Mouse (Mus musculus) neural tube, embryonic 15.5 days (tissue): ENCODE results near the gene Oit1. TPM values are rescaled to one million over a fixed set of nuclear protein-coding genes. Genes with fewer than 3 reads are reported as not detected.

Experiments used
- ATAC-seq: fragments of 200-750 bp; cut with Nextera tagmentation; 2 replicates; pipeline ENCODE4 v1.8.0; 2017; ENCODE audit warnings: mild to moderate bottlenecking, moderate TSS enrichment, moderate library complexity; ENCODE audit not compliant: low FRiP score
- H3K27ac ChIP-seq: fragments of 300-500 bp; sonication (generic); replicated peaks from 2 replicates; pipeline ENCODE4 v1.5.1; 2015; ENCODE audit warnings: mild to moderate bottlenecking, inconsistent platforms
- H3K27me3 ChIP-seq: fragments of 300-500 bp; sonication (generic); replicated peaks from 2 replicates; pipeline ENCODE4 v1.6.1; 2015; ENCODE audit warnings: inconsistent platforms
- H3K36me3 ChIP-seq: fragments of 300-500 bp; sonication (generic); 2 replicates; pipeline ENCODE4 v1.6.1; 2015; ENCODE audit warnings: inconsistent platforms
- H3K4me1 ChIP-seq: fragments of 300-500 bp; sonication (generic); 2 replicates; pipeline ENCODE4 v1.6.1; 2015; ENCODE audit warnings: inconsistent platforms
- H3K4me2 ChIP-seq: fragments of 300-500 bp; sonication (generic); 2 replicates; pipeline ENCODE4 v1.6.1; 2015; ENCODE audit warnings: inconsistent platforms, mild to moderate bottlenecking, moderate library complexity
- H3K4me3 ChIP-seq: fragments of 300-500 bp; sonication (generic); replicated peaks from 2 replicates; pipeline ENCODE4 v1.5.1; 2015; ENCODE audit warnings: mild to moderate bottlenecking, inconsistent platforms
- H3K9ac ChIP-seq: fragments of 300-500 bp; sonication (generic); replicated peaks from 2 replicates; pipeline ENCODE4 v1.6.1; 2015; ENCODE audit warnings: mild to moderate bottlenecking, inconsistent platforms
- H3K9me3 ChIP-seq: fragments of 300-500 bp; sonication (generic); replicated peaks from 2 replicates; pipeline ENCODE4 v1.6.1; 2016; ENCODE audit warnings: inconsistent platforms
- WGBS: fragments of 180-500 bp; shearing (Covaris S2); methylation state at CpG from one replicate; pipeline ENCODE4 v1.1.7; 2015; ENCODE audit warnings: mixed read lengths; 5-methylcytosine and 5-hydroxymethylcytosine counted together
- polyA plus RNA-seq: library from polyadenylated mRNA; unstranded; fragments of >200 nt; fragmentation: Nextera tagmentation; extraction: Ambion mirVana; gene quantifications from 2 replicates; pipeline ENCODE4 v1.2.1, GENCODE M21; 2015

Gene Oit1
- polyA plus RNA-seq, 1 experiment from 2014 or later, result not detected

DNA sequence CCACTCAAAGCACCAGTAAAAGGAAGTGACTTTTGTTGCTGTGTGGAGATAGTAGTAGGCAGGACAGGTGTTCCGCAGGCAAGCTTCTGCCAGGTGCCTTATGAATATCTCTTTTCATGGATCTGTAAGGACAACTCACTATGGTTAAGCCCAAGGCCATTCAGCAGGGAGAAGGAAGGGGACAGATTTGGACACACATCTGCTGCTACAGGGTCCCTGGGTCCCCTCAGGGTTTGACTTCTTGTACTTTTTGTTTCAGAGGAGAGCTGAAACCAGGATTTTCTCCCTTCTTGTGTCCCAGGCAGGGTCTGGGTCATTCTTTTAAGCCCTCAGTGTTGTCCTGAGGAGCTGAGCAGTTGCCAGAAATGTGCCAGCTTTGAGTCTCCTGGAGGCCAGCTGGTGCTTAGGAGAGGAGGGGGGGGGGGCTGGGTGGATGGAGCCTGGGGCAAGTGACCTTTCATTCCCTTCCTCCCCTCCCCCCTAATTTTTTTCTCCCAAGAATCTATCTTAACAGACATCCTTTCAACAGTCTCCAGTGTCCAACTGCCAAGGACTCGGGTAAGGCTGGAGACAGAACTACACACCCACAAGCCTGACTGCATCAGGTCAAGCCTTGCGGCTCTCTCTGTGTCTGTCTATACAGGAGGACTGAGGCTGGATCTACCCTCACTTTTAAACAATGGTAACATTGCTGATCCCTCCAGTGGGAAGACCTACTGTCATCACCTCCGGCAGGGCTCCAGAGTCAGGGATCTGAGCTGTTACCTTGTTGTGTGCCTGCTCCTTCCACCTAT lies 10.6 kb downstream of the Oit1 start:
- H3K36me3 ChIP-seq, result no peaks in the 10 kb centered on the region
- no peak overlapping the region for H3K9ac ChIP-seq
- H3K4me2 ChIP-seq, result no peak overlapping the region
- 60% methylated on average over 4 of the region's 4 CpGs for WGBS
- H3K4me1 ChIP-seq, result peaks cover 6% of the 10 kb centered on the region; the same call in 1 of the 2 replicates
- no peak for ATAC-seq
- H3K27me3 ChIP-seq, result no peaks in the 10 kb centered on the region
- no peaks in the 10 kb centered on the region for H3K9me3 ChIP-seq
- H3K27ac ChIP-seq, result no peak overlapping the region
- H3K4me3 ChIP-seq, result no peak overlapping the region

DNA sequence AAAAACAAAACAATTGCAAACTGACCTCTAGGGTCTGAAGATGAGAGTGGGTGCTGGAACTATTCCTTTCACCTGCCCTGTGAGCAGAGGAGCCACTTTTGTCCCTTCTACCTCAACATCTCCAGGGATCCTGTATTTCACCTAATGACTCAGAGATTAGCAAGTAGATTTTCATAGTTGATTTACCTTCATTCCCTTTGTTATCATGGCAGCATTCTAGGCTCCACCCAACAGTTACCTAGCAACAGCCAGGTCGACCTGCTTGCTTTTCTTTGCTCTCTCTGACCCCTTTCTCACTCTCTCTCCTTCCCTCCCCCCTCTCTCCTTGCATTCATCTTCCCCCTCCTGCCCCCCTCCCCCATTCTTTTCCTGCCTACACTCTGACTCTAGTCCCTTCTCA lies 11.4 kb downstream of the Oit1 start:
- Histone ChIP-seq H3K9ac (no peak overlapping the region), H3K27ac (no peak overlapping the region), H3K9me3 (no peaks in the 10 kb centered on the region), H3K4me2 (no peak overlapping the region), H3K36me3 (no peaks in the 10 kb centered on the region), H3K27me3 (no peaks in the 10 kb centered on the region), H3K4me3 (no peak overlapping the region), H3K4me1 (peaks cover 6% of the 10 kb centered on the region; the same call in 1 of the 2 replicates)
- WGBS, result 5% methylated on average over 1 of the region's 1 CpGs
- ATAC-seq, result 0 out of 2 replicates have a peak, but pooled peaks have one; percentile 31

DNA sequence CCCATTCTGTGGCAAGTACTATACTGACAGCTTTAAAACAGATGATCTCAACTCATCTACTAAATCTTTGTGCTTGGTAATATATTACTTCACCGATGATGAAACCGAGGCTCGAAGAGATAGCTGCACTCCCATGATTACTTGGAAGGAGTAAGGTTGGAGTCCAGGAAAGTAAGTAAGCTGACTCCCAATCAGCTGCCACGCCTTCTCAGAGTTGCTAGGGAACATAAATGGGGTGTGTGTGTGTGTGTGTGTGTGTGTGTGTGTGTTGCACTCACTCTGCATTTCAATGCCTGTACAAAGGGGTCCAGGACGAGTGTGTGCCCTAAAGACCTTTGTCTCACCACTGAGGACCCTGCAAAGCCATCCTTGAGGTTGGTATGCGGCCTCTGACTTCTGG lies 12.7 kb downstream of the Oit1 start:
- 75% methylated on average over 6 of the region's 6 CpGs for WGBS
- no peak overlapping the region for H3K27ac ChIP-seq
- H3K4me3 ChIP-seq, result no peak overlapping the region
- H3K9ac ChIP-seq, result no peak overlapping the region
- peaks cover 6% of the 10 kb centered on the region; the same call in 1 of the 2 replicates for H3K4me1 ChIP-seq
- no peaks in the 10 kb centered on the region for H3K27me3 ChIP-seq
- no peaks in the 10 kb centered on the region for H3K36me3 ChIP-seq
- no peak overlapping the region for H3K4me2 ChIP-seq
- H3K9me3 ChIP-seq, result no peaks in the 10 kb centered on the region
- ATAC-seq, result no peak

DNA sequence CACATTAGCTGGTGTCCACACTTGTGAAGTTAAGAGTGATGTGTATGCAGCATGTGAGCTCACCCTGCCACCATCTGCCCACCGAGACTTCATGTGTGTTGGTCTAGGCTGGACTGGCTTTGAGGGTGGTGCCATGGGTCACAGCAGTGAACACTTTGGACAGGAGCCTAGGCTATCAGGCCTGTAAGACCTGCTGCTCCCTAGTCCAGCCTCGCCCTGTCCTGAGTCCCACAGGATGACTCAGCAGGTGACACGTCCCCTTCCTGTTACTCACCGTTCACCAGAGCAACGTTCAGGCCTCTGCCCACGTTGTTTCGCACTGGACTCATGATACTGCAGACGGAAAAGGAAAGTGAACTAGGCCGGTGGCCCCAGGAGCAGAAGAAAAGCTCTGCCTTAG lies 21.7 kb downstream of the Oit1 start:
- no peaks in the 10 kb centered on the region for H3K27me3 ChIP-seq
- ATAC-seq, result no peak
- no peak overlapping the region for H3K4me3 ChIP-seq
- no peak overlapping the region for H3K4me2 ChIP-seq
- 0 out of 2 replicates have a peak, but pooled peaks cover 3% of the 10 kb centered on the region for H3K4me1 ChIP-seq
- H3K36me3 ChIP-seq, result no peaks in the 10 kb centered on the region
- H3K27ac ChIP-seq, result no peak overlapping the region
- no peak overlapping the region for H3K9ac ChIP-seq
- 81% methylated on average over 9 of the region's 9 CpGs for WGBS
- H3K9me3 ChIP-seq, result no peaks in the 10 kb centered on the region

GRCm38 (mm10) chr14:8355999-8356501 lies 22.5 kb downstream of the Oit1 start:
- Histone ChIP-seq H3K4me3 (no peak overlapping the region), H3K9ac (no peak overlapping the region), H3K9me3 (no peaks in the 10 kb centered on the region), H3K36me3 (no peaks in the 10 kb centered on the region), H3K27me3 (no peaks in the 10 kb centered on the region), H3K4me2 (no peak overlapping the region), H3K4me1 (0 out of 2 replicates have a peak, but pooled peaks cover 3% of the 10 kb centered on the region), H3K27ac (peak overlapping the region; percentile 18; the same call in 1 of the 2 replicates)
- peak; percentile 84 for ATAC-seq
- WGBS, result 25% methylated on average over 6 of the region's 6 CpGs

DNA sequence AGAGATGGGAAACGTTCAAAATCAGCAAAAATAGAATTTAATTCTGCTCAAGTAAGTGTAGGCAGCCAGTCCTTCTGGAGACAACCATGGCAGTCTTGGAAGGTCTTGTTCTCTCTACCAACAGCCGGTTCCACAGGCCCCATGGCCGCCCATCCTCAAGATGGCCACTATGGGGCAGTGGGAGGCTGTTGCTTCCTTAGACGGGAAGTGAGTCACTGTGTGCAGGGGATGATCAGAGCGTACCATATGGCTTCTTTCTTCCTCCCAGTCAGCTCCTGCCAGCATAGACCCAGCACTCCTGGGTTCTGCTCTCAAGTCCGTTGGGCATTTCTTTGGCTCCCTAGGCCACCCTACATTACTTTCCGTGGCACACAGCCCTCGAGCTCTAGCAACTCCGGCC lies 29.6 kb downstream of the Oit1 start:
- H3K9ac ChIP-seq, result no peak overlapping the region
- 0 out of 2 replicates have a peak, but pooled peaks cover 3% of the 10 kb centered on the region for H3K27me3 ChIP-seq
- H3K36me3 ChIP-seq, result no peaks in the 10 kb centered on the region
- no peak overlapping the region for H3K4me2 ChIP-seq
- no peaks in the 10 kb centered on the region for H3K4me1 ChIP-seq
- no peak for ATAC-seq
- H3K9me3 ChIP-seq, result no peaks in the 10 kb centered on the region
- H3K27ac ChIP-seq, result no peak overlapping the region
- WGBS, result 73% methylated on average over 9 of the region's 9 CpGs
- no peak overlapping the region for H3K4me3 ChIP-seq

- Histone ChIP-seq H3K4me1 (no peaks in the 10 kb centered on the region), H3K27me3 (0 out of 2 replicates have a peak, but pooled peaks cover 4% of the 10 kb centered on the region), H3K9me3 (no peaks in the 10 kb centered on the region), H3K9ac (no peak overlapping the region), H3K27ac (no peak overlapping the region), H3K4me2 (no peak overlapping the region), H3K36me3 (no peaks in the 10 kb centered on the region), H3K4me3 (no peak overlapping the region)
- peak; percentile 42; the same call in 1 of the 2 replicates for ATAC-seq
- 24% methylated on average over 7 of the region's 7 CpGs for WGBS
Observed at GRCm38 (mm10) chr14:8346255-8346997, 32.1 kb downstream of the Oit1 start.

DNA sequence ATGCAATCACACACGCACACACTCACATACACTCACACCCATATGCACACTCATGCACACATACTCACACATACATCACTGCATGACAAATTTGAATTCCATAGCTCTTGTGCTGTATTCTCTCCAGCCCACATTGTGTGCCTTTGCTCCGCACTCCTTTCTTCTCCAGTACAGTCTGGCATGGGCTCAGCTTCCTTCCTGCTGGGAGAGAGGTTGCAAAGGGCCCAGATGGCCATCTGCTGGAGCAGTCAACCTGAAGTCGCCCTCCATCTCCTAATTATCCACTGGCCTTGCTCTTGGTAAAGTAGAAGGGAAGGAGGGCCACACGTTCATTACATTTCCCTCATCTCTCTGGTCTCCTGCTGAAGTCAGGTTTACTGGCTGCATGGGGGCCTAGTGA lies 33.0 kb downstream of the Oit1 start:
- Histone ChIP-seq H3K27ac (no peak overlapping the region), H3K4me3 (no peak overlapping the region), H3K4me2 (no peak overlapping the region), H3K4me1 (no peaks in the 10 kb centered on the region), H3K36me3 (no peaks in the 10 kb centered on the region), H3K9ac (no peak overlapping the region), H3K27me3 (0 out of 2 replicates have a peak, but pooled peaks cover 6% of the 10 kb centered on the region), H3K9me3 (no peaks in the 10 kb centered on the region)
- ATAC-seq, result no peak
- 84% methylated on average over 4 of the region's 4 CpGs for WGBS

DNA sequence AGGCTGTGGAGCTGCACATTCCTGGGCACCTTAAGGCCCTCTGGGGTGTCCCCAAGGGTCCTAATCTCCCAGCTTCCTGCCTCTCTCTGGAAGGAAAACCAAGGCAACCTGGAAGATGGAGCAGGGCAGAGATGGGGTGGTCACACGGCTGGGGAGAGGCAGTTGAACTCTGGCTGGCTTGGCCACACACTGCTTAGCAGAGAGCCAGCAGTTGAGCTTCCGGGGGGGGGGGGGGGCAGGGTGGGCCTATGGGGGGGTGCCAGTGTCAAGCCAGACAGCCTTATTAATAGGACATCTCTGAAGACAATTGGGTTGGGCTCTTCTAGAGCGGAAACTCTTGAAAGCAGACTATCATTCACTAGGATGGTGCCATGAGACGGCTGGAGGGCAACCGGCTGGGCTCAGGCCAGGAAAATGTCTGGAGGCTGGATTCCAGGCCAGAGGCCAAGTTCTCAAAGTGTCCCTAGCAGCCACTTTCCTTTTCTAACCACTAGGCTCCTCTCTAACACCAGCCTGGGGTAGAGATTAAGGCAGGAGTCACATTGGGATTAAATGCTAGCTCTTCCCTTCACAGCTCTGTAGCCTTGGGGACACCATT lies 35.9 kb downstream of the Oit1 start:
- Histone ChIP-seq H3K4me3 (no peak overlapping the region), H3K27ac (no peak overlapping the region), H3K9ac (no peak overlapping the region), H3K4me1 (no peaks in the 10 kb centered on the region), H3K9me3 (no peaks in the 10 kb centered on the region), H3K4me2 (no peak overlapping the region), H3K36me3 (no peaks in the 10 kb centered on the region), H3K27me3 (0 out of 2 replicates have a peak, but pooled peaks cover 6% of the 10 kb centered on the region)
- no peak for ATAC-seq
- WGBS, result 72% methylated on average over 5 of the region's 5 CpGs

DNA sequence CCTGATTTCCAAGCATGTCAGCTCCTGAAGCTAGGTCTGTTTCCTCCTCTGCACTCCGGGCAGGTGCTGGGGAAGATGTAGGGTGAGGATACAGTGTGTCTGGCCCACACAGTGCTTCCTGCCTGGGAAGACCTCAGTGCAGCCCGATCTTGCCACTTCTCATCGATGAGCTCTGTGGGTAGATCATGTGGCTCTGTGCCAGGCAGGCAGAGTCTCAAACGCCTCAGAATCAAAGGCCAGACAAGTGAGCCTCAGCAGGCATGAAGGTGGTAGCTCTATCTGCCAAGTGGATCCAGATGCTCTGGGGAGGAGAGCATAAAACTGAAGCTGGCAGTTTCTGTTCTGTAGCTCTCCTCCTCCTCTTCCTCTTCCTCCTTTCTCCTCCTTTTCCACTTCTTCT lies 38.3 kb downstream of the Oit1 start:
- Histone ChIP-seq H3K4me2 (no peak overlapping the region), H3K36me3 (no peaks in the 10 kb centered on the region), H3K27ac (no peak overlapping the region), H3K9me3 (no peaks in the 10 kb centered on the region), H3K4me3 (no peak overlapping the region), H3K27me3 (0 out of 2 replicates have a peak, but pooled peaks cover 6% of the 10 kb centered on the region), H3K9ac (no peak overlapping the region), H3K4me1 (no peaks in the 10 kb centered on the region)
- WGBS, result 68% methylated on average over 4 of the region's 4 CpGs
- no peak for ATAC-seq

DNA sequence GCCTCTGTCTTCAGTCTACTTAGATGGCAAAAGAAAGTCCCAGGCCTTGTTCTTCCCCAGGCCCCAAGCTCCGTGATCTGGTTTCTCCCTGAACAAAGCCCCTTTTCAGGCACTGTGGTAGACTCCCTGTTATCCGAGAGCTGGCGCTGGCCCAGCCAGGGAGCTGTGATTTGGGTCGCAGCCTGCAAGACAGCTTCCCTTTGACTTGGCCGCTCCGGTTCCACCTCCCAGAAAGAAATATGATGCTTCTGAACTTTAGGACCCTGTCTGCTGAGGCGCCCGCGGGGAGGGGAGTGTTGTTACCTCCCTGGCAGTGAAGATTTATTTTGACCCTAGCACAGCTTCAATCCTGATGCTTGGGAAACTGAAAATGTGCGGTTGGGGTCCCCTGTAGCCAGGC lies 42.6 kb downstream of the Oit1 start:
- no peak overlapping the region for H3K27ac ChIP-seq
- ATAC-seq, result peak; percentile 50
- no peaks in the 10 kb centered on the region for H3K9me3 ChIP-seq
- no peak overlapping the region for H3K4me2 ChIP-seq
- H3K27me3 ChIP-seq, result 0 out of 2 replicates have a peak, but pooled peaks cover 2% of the 10 kb centered on the region
- no peak overlapping the region for H3K4me3 ChIP-seq
- no peak overlapping the region for H3K9ac ChIP-seq
- WGBS, result 28% methylated on average over 10 of the region's 10 CpGs
- H3K4me1 ChIP-seq, result peaks cover 3% of the 10 kb centered on the region; the same call in 1 of the 2 replicates
- H3K36me3 ChIP-seq, result no peaks in the 10 kb centered on the region
